Mouse (Mus musculus) hindbrain, embryonic 15.5 days (tissue): ENCODE results near the gene Lmf1. TPM values are rescaled to one million over a fixed set of nuclear protein-coding genes. Genes with fewer than 3 reads are reported as not detected.
A peak's percentile ranks its signal among the peaks of the same experiment; 100 is the strongest.

Source experiments
- ATAC-seq: fragments of 200-750 bp; cut with Nextera tagmentation; 2 replicates; pipeline ENCODE4 v1.8.0; 2017; ENCODE audit warnings: low read depth, moderate number of reproducible peaks, moderate TSS enrichment; ENCODE audit not compliant: low FRiP score
- H3K27ac ChIP-seq: fragments of 300-500 bp; sonication (generic); replicated peaks from 2 replicates; pipeline ENCODE4 v1.5.1; 2015; ENCODE audit warnings: mild to moderate bottlenecking, inconsistent platforms
- H3K27me3 ChIP-seq: fragments of 300-500 bp; sonication (generic); 2 replicates; pipeline ENCODE4 v1.6.1; 2015; ENCODE audit warnings: control low read depth, inconsistent platforms
- H3K36me3 ChIP-seq: fragments of 300-500 bp; sonication (generic); 2 replicates; pipeline ENCODE4 v1.6.1; 2015; ENCODE audit warnings: control low read depth, inconsistent platforms
- H3K4me1 ChIP-seq: fragments of 300-500 bp; sonication (generic); replicated peaks from 2 replicates; pipeline ENCODE4 v1.6.1; 2015; ENCODE audit warnings: control low read depth, inconsistent platforms
- H3K4me2 ChIP-seq: fragments of 300-500 bp; sonication (generic); 2 replicates; pipeline ENCODE4 v1.6.1; 2015; ENCODE audit warnings: moderate library complexity, mild to moderate bottlenecking, inconsistent platforms
- H3K4me3 ChIP-seq: fragments of 300-500 bp; sonication (generic); 2 replicates; pipeline ENCODE4 v1.5.1; 2015; ENCODE audit warnings: mild to moderate bottlenecking, inconsistent platforms
- H3K9ac ChIP-seq: fragments of 300-500 bp; sonication (generic); 2 replicates; pipeline ENCODE4 v1.6.1; 2015; ENCODE audit warnings: inconsistent platforms
- H3K9me3 ChIP-seq: fragments of 300-500 bp; sonication (generic); 2 replicates; pipeline ENCODE4 v1.6.1; 2016; ENCODE audit warnings: control low read depth, inconsistent platforms
- WGBS: fragments of 180-500 bp; shearing (Covaris S2); methylation state at CpG from one replicate; pipeline ENCODE4 v1.1.7; 2015; 5-methylcytosine and 5-hydroxymethylcytosine counted together
- polyA plus RNA-seq: library from polyadenylated mRNA; unstranded; fragments of >200 nt; fragmentation: Nextera tagmentation; extraction: Ambion mirVana; gene quantifications from 2 replicates; pipeline ENCODE4 v1.2.1, GENCODE M21; 2015

The Lmf1 gene
- polyA plus RNA-seq, 1 experiment from 2014 or later = 25.1 TPM

GRCm38 (mm10) chr17:25688922-25689321 is 110.0 kb downstream of the Lmf1 start:
- Histone ChIP-seq H3K9me3 (no peaks in the 10 kb centered on the region), H3K4me2 (no peak overlapping the region), H3K4me1 (no peaks in the 10 kb centered on the region), H3K9ac (no peak overlapping the region), H3K36me3 (no peaks in the 10 kb centered on the region), H3K4me3 (no peak overlapping the region), H3K27me3 (no peaks in the 10 kb centered on the region), H3K27ac (no peak overlapping the region)
- ATAC-seq = no peak
- 83% methylated on average over 4 of the region's 4 CpGs for WGBS

DNA sequence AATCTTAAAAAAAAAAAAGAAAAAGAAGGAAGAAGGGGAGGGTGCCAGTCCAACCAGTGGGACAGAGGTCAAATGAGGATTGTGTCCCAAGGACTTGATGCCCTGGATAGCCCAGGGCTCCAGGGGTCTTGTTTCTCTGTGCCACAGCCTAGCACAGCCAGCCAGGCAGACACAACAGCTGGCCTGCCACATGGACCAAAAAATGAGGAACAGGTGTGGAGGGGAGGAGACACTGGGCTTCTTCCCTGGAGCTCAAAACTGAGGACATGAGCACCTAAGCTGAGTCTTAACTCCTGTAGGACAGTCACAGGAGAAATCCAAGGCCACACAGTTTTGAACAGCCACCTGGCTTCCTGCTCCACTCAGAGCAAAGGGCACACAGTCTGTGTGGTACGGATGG is 117.4 kb downstream of the Lmf1 start:
- Histone ChIP-seq H3K4me3 (no peak overlapping the region), H3K36me3 (no peaks in the 10 kb centered on the region), H3K9me3 (no peaks in the 10 kb centered on the region), H3K4me1 (no peaks in the 10 kb centered on the region), H3K4me2 (no peak overlapping the region), H3K9ac (no peak overlapping the region), H3K27ac (no peak overlapping the region), H3K27me3 (no peaks in the 10 kb centered on the region)
- no peak for ATAC-seq
- 41% methylated on average over 1 of the region's 1 CpGs for WGBS

- no peaks in the 10 kb centered on the region for H3K36me3 ChIP-seq
- no peak overlapping the region for H3K27ac ChIP-seq
- H3K4me2 ChIP-seq = no peak overlapping the region
- H3K27me3 ChIP-seq = no peaks in the 10 kb centered on the region
- 14% methylated on average over 7 of the region's 7 CpGs for WGBS
- H3K4me1 ChIP-seq = no peaks in the 10 kb centered on the region
- peak; percentile 71; the same call in 1 of the 2 replicates for ATAC-seq
- H3K9me3 ChIP-seq = no peaks in the 10 kb centered on the region
- H3K9ac ChIP-seq = no peak overlapping the region
- no peak overlapping the region for H3K4me3 ChIP-seq
These were observed 119.6 kb downstream of the Lmf1 start for GRCm38 (mm10) chr17:25698446-25698845.

DNA sequence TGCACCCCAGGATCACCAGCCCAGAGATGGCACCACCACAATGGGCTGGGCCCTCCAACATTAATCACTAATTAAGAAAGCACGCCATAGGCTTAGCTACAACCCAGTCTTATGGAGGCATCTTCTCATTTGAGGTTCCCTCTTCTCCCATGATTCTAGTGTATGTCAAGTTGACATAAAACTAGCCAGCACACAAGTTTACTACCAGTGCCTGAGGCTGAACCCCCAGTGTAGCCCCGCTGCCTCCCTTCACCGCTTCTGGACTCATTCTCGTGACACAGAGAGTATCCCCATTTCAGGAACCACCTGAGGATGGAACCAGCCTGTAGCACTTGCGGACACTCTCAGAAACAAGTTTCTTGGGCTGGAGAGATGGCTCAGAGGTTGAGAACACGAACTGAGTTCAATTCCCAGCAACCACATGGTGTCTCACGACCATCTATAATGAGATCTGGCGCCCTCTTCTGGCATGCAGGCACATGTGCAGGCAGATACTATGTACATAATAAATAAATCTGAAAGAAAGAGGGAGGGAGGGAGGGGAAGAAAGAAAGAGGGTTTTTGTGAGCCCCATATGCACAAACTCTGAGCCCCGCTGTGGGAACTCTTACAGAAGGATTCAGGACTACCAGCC is 122.1 kb downstream of the Lmf1 start:
- H3K27me3 ChIP-seq = no peaks in the 10 kb centered on the region
- H3K4me1 ChIP-seq = no peaks in the 10 kb centered on the region
- H3K36me3 ChIP-seq = no peaks in the 10 kb centered on the region
- no peak for ATAC-seq
- H3K9me3 ChIP-seq = no peaks in the 10 kb centered on the region
- H3K4me3 ChIP-seq = no peak overlapping the region
- WGBS = 62% methylated on average over 9 of the region's 9 CpGs
- H3K4me2 ChIP-seq = no peak overlapping the region
- H3K9ac ChIP-seq = no peak overlapping the region
- no peak overlapping the region for H3K27ac ChIP-seq

- no peak overlapping the region for H3K4me3 ChIP-seq
- H3K27me3 ChIP-seq = no peaks in the 10 kb centered on the region
- WGBS = 95% methylated on average over 2 of the region's 2 CpGs
- no peaks in the 10 kb centered on the region for H3K36me3 ChIP-seq
- H3K9ac ChIP-seq = no peak overlapping the region
- H3K4me1 ChIP-seq = no peaks in the 10 kb centered on the region
- no peaks in the 10 kb centered on the region for H3K9me3 ChIP-seq
- no peak overlapping the region for H3K4me2 ChIP-seq
- H3K27ac ChIP-seq = no peak overlapping the region
- no peak for ATAC-seq
These were observed 131.1 kb downstream of the Lmf1 start for GRCm38 (mm10) chr17:25709994-25710393.

DNA sequence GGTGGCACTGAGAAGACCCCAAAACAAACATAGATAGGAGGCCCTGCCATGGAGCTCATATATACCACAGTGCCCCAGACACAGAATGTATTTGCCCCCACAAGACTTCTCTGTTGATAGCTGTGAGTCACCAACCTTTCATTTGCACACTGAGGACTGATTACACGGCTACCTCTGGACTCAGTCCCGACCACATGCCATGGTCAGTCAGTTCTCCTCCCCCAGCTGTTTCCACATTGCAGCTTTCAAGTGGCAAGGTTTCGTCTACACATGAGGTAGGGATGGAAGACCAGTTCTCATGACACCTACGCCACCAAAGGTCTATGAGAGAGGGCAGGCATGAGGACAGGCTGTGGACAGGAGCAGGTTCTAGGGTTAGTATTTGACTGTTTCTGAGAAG is 132.3 kb downstream of the Lmf1 start:
- peaks cover 7% of the 10 kb centered on the region for H3K27me3 ChIP-seq
- no peaks in the 10 kb centered on the region for H3K9me3 ChIP-seq
- no peaks in the 10 kb centered on the region for H3K4me1 ChIP-seq
- no peak overlapping the region for H3K27ac ChIP-seq
- no peak overlapping the region for H3K4me3 ChIP-seq
- H3K4me2 ChIP-seq = no peak overlapping the region
- H3K9ac ChIP-seq = no peak overlapping the region
- 84% methylated on average over 4 of the region's 4 CpGs for WGBS
- no peak for ATAC-seq
- H3K36me3 ChIP-seq = no peaks in the 10 kb centered on the region

Other genes with a start within 250 kb of the Lmf1 start
- gene Tpsab1, start 233.5 kb upstream of the Lmf1 start, polyA plus RNA-seq = not detected in 2 replicates
- 0.14 and 0.23 TPM in 2 replicates for gene Tpsb2, start 212.8 kb upstream of the Lmf1 start, polyA plus RNA-seq
- gene Tpsg1, start 209.8 kb upstream of the Lmf1 start, polyA plus RNA-seq = 0.64 and 0.79 TPM in 2 replicates
- 10.0 and 10.6 TPM in 2 replicates for gene Cacna1h, start 145.3 kb upstream of the Lmf1 start, polyA plus RNA-seq
- 1.1 and 1.3 TPM in 2 replicates for gene Tekt4, start 124.5 kb upstream of the Lmf1 start, polyA plus RNA-seq
- 0.64 and 0.77 TPM in 2 replicates for gene Sstr5, start 81.8 kb upstream of the Lmf1 start, polyA plus RNA-seq
- gene Sox8, start 8.4 kb upstream of the Lmf1 start, polyA plus RNA-seq = 17.8 and 23.8 TPM in 2 replicates
- 6.7 and 9.6 TPM in 2 replicates for gene Gng13, start 138.1 kb downstream of the Lmf1 start, polyA plus RNA-seq
- 8.2 and 8.8 TPM in 2 replicates for gene Chtf18, start 148.3 kb downstream of the Lmf1 start, polyA plus RNA-seq
- 28.7 and 30.1 TPM in 2 replicates for gene Rpusd1, start 148.6 kb downstream of the Lmf1 start, polyA plus RNA-seq
- 0.05 TPM in 1 of 2 replicates, not detected in the other for gene Mslnl, start 157.0 kb downstream of the Lmf1 start, polyA plus RNA-seq
- gene Msln, start 175.3 kb downstream of the Lmf1 start, polyA plus RNA-seq = 0.84 TPM in 1 of 2 replicates, not detected in the other
- 29.5 and 30.7 TPM in 2 replicates for gene Narfl, start 194.7 kb downstream of the Lmf1 start, polyA plus RNA-seq
- gene Haghl, start 206.6 kb downstream of the Lmf1 start, polyA plus RNA-seq = 133 TPM in 2 replicates
- 0.31 and 0.48 TPM in 2 replicates for gene Ccdc78, start 207.5 kb downstream of the Lmf1 start, polyA plus RNA-seq
- gene Fam173a, start 213.8 kb downstream of the Lmf1 start, polyA plus RNA-seq = 90.1 and 95.7 TPM in 2 replicates
- gene AC134908.4, start 216.6 kb downstream of the Lmf1 start, polyA plus RNA-seq = 2.0 TPM in 1 of 2 replicates, not detected in the other
- 67.2 and 82.2 TPM in 2 replicates for gene Metrn, start 218.1 kb downstream of the Lmf1 start, polyA plus RNA-seq
- gene Fbxl16, start 230.0 kb downstream of the Lmf1 start, polyA plus RNA-seq = 38.2 and 45.0 TPM in 2 replicates
- gene Wdr24, start 244.5 kb downstream of the Lmf1 start, polyA plus RNA-seq = 27.3 and 28.2 TPM in 2 replicates
- 51.1 and 55.0 TPM in 2 replicates for gene Jmjd8, start 249.8 kb downstream of the Lmf1 start, polyA plus RNA-seq